Mouse (Mus musculus): ENCODE measurements around the gene Rnf5. TPM values are rescaled to one million over a fixed set of nuclear protein-coding genes. Genes with fewer than 3 reads are reported as not detected.

Rnf5 gene
- polyA plus RNA-seq (2012; rRNA removed), result 199 and 200 TPM in 2 replicates

GRCm38 (mm10) chr17:34603375-34604060, at the start of gene Rnf5:
Gene Rnf5 (minus strand): TSS chr17:34603690.

GRCm38 (mm10) chr17:34646906-34647787, 43.7 kb upstream of the Rnf5 start, which contains the start of gene Atf6b:
Gene Atf6b (plus strand): TSS chr17:34647146.

GRCm38 (mm10) chr17:34644608-34645007, 41.1 kb upstream of the Rnf5 start, which contains the start of gene Fkbpl:
Gene Fkbpl (plus strand): TSS chr17:34644764.

GRCm38 (mm10) chr17:34629221-34629751, 25.8 kb upstream of the Rnf5 start, which contains the start of gene Prrt1:
Gene Prrt1 (plus strand): TSS chr17:34629533.

GRCm38 (mm10) chr17:34627943-34628643, 24.6 kb upstream of the Rnf5 start, which contains the start of gene Ppt2:
Gene Ppt2 (minus strand): TSS chr17:34628510.

GRCm38 (mm10) chr17:34615871-34616270, 12.4 kb upstream of the Rnf5 start, which contains the start of gene Egfl8:
Gene Egfl8 (minus strand): TSS chr17:34615971.

GRCm38 (mm10) chr17:34604061-34604508, 595 bp upstream of the Rnf5 start, which contains the start of gene Agpat1:
Gene Agpat1 (plus strand): TSS chr17:34604262.

GRCm38 (mm10) chr17:34597566-34598095, 5.9 kb downstream of the Rnf5 start, which contains the start of gene Ager:
Gene Ager (plus strand): TSS chr17:34597862.

GRCm38 (mm10) chr17:34591029-34591993, 12.2 kb downstream of the Rnf5 start, which contains the start of gene Pbx2:
Gene Pbx2 (plus strand): TSS chr17:34591266.

GRCm38 (mm10) chr17:34589681-34590101, 13.8 kb downstream of the Rnf5 start, which contains the start of gene Gpsm3:
Gene Gpsm3 (plus strand): TSS chr17:34589806.

GRCm38 (mm10) chr17:34564003-34564421, 39.5 kb downstream of the Rnf5 start, which contains the start of gene Notch4:
Gene Notch4 (plus strand): TSS chr17:34564268.

Other genes with a start within 250 kb of the Rnf5 start
- gene Btnl2, start 248.9 kb downstream of the Rnf5 start, polyA plus RNA-seq (2012; rRNA removed), result not detected in 2 replicates
- gene Btnl1, start 226.6 kb downstream of the Rnf5 start, polyA plus RNA-seq (2012; rRNA removed), result not detected in 2 replicates
- 7.7 and 11.5 TPM in 2 replicates for gene BC051142, start 204.9 kb downstream of the Rnf5 start, polyA plus RNA-seq (2012; rRNA removed)
- gene Btnl4, start 126.4 kb downstream of the Rnf5 start, polyA plus RNA-seq (2012; rRNA removed), result not detected in 2 replicates
- not detected in 2 replicates for gene Btnl6, start 86.3 kb downstream of the Rnf5 start, polyA plus RNA-seq (2012; rRNA removed)
- 6.4 and 8.1 TPM in 2 replicates for gene Notch4, start 39.4 kb downstream of the Rnf5 start, polyA plus RNA-seq (2012; rRNA removed)
- gene Gpsm3, start 13.9 kb downstream of the Rnf5 start, polyA plus RNA-seq (2012; rRNA removed), result 1.9 and 2.2 TPM in 2 replicates
- 66.5 and 66.7 TPM in 2 replicates for gene Pbx2, start 12.4 kb downstream of the Rnf5 start, polyA plus RNA-seq (2012; rRNA removed)
- 3.8 and 4.2 TPM in 2 replicates for gene Ager, start 5.8 kb downstream of the Rnf5 start, polyA plus RNA-seq (2012; rRNA removed)
- 209 and 219 TPM in 2 replicates for gene Agpat1, start 572 bp upstream of the Rnf5 start, polyA plus RNA-seq (2012; rRNA removed)
- gene Egfl8, start 12.3 kb upstream of the Rnf5 start, polyA plus RNA-seq (2012; rRNA removed), result 5.5 and 12.4 TPM in 2 replicates
- gene Ppt2, start 24.8 kb upstream of the Rnf5 start, polyA plus RNA-seq (2012; rRNA removed), result 22.4 and 24.5 TPM in 2 replicates
- gene Prrt1, start 25.8 kb upstream of the Rnf5 start, polyA plus RNA-seq (2012; rRNA removed), result 66.0 and 82.7 TPM in 2 replicates
- 5.0 and 5.4 TPM in 2 replicates for gene Fkbpl, start 41.1 kb upstream of the Rnf5 start, polyA plus RNA-seq (2012; rRNA removed)
- 95.0 and 101 TPM in 2 replicates for gene Atf6b, start 43.5 kb upstream of the Rnf5 start, polyA plus RNA-seq (2012; rRNA removed)
- gene Tnxb, start 66.8 kb upstream of the Rnf5 start, polyA plus RNA-seq (2012; rRNA removed), result 1.2 and 1.4 TPM in 2 replicates
- 0.63 and 1.0 TPM in 2 replicates for gene C4b, start 140.2 kb upstream of the Rnf5 start, polyA plus RNA-seq (2012; rRNA removed)
- 0.08 TPM in 1 of 2 replicates, not detected in the other for gene Cyp21a1, start 200.9 kb upstream of the Rnf5 start, polyA plus RNA-seq (2012; rRNA removed)
- gene Stk19, start 233.3 kb upstream of the Rnf5 start, polyA plus RNA-seq (2012; rRNA removed), result 75.7 and 76.3 TPM in 2 replicates
- 61.1 and 67.6 TPM in 2 replicates for gene Dxo, start 233.3 kb upstream of the Rnf5 start, polyA plus RNA-seq (2012; rRNA removed)
- gene Skiv2l, start 246.5 kb upstream of the Rnf5 start, polyA plus RNA-seq (2012; rRNA removed), result 89.7 and 90.9 TPM in 2 replicates
- gene Nelfe, start 246.7 kb upstream of the Rnf5 start, polyA plus RNA-seq (2012; rRNA removed), result 50.7 and 54.7 TPM in 2 replicates